Mouse (Mus musculus): ENCODE results near the gene Tmem91.

Tmem91 gene

DNA sequence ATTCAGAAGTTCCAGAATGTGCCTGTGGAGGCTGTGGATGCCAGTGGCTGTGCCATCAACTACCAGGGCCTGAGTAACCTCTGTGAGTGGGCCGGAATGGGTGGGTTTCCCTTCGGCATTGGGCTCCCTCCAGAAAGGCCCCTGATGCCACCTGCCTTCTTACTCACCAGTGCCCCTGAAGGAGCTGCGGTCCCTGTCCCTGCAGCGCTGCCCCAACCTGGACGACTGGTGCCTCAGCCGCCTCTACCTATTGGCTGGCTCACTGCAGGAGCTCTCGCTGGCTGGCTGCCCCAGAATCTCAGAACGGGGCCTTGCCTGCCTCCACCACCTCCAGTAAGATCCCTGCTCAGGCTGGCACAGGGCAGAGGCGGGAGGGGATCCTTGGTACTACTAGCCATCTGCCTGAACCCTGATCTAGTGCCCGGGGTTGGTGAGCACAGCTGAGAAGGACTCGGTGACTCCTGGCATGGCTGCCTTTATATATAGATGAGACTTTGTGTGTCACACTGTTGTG, 51.1 kb downstream of the Tmem91 start:
- no peak for DNase-seq

DNA sequence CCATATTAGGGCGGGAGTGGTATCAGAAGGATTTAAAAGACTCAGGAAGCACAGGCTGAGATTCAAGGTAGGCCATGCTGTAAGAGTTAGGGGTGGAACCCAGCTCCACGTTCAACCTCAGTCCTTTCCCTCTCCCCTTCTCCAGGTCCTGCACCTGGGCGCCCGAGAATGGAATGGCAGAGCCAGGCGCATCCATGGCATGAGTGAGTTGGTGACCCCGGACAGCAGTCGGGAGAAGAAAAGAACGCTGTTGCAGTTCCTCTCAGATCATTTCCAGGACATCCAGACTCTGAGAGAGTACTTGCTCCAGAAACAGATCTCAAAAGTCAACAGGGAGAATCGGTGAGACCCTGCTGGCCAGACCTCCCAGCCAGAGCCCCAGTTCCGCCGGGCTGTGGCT, 54.2 kb downstream of the Tmem91 start:
- no peak for DNase-seq

DNA sequence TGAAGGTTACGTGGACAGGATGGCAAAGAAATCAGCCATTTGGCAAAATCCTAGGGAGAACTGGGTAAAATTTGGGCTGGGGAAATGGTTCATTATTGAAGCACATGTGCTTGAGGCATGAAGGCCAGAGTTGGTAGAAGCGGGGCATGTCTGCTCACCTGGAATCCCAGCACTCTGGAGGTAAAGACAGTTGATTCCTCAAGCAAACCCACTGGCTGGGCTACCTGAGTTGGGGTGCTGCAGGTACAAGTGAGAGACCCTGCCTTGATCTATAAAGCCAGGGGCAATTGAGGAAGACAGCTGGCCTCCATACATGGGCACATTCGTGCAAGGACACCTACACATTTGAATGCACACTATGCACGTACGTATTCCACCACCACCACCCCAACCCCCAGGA, 54.9 kb downstream of the Tmem91 start:
- no peak for DNase-seq

DNA sequence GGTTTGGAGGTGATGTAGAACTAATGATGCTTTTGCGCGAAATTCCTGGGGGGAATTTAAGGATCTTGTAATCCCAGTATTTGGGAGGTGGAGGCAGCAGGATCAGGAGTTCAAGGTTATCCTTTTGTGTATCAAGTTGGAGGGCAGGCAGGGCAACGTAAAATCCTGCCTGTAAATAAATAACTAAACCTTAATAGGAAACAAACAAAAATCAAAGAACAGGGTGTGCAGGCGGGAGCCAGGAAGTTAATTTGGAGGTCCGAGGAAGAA, 55.3 kb downstream of the Tmem91 start:
- no peak for DNase-seq
